Mouse (Mus musculus): ENCODE measurements around the gene Gm21312. TPM values are rescaled to one million over a fixed set of nuclear protein-coding genes. Genes with fewer than 3 reads are reported as not detected.
"Not testable (repeated sequence)": the region's sequence is repeated elsewhere in the genome, so short reads cannot be mapped to it uniquely, and the experiment has no call there.

The Gm21312 gene
- polyA plus RNA-seq (2017; shearing (Covaris generic)) = not detected

DNA sequence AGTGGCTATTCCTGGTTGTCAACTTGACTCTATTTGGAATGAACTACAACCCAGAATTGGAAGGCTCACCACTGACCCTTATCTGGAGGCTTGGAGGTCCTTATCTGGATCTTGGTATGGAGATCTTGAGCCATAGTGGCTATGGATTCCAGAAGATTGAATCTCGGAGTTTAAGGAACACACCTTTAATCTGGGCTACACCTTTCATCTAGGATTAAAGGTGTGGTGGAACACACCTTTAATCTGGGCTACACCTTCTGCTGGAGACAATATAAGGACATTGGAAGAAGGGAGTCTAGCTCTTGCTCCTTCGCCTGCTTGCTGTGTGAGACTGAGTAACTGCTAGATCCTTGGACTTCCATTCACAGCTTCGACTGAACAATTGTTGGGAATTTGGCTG lies at the start of gene Gm21312:
Gm21312 (plus strand) TSS at position 301 of the 400 bp plus-strand sequence.
- not testable (repeated sequence) for ATAC-seq

DNA sequence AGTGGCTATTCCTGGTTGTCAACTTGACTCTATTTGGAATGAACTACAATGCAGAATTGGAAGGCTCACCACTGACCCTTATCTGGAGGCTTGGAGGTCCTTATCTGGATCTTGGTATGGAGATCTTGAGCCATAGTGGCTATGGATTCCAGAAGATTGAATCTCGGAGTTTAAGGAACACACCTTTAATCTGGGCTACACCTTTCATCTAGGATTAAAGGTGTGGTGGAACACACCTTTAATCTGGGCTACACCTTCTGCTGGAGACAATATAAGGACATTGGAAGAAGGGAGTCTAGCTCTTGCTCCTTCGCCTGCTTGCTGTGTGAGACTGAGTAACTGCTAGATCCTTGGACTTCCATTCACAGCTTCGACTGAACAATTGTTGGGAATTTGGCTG lies 34.1 kb upstream of the Gm21312 start, which contains the start of gene Gm21293:
Gm21293 (plus strand) TSS at position 301 of the 400 bp plus-strand sequence.
- not testable (repeated sequence) for ATAC-seq

DNA sequence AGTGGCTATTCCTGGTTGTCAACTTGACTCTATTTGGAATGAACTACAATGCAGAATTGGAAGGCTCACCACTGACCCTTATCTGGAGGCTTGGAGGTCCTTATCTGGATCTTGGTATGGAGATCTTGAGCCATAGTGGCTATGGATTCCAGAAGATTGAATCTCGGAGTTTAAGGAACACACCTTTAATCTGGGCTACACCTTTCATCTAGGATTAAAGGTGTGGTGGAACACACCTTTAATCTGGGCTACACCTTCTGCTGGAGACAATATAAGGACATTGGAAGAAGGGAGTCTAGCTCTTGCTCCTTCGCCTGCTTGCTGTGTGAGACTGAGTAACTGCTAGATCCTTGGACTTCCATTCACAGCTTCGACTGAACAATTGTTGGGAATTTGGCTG lies 25.6 kb upstream of the Gm21312 start, which contains the start of gene Gm6763:
Gm6763 (plus strand) TSS at position 301 of the 400 bp plus-strand sequence.
- not testable (repeated sequence) for ATAC-seq

DNA sequence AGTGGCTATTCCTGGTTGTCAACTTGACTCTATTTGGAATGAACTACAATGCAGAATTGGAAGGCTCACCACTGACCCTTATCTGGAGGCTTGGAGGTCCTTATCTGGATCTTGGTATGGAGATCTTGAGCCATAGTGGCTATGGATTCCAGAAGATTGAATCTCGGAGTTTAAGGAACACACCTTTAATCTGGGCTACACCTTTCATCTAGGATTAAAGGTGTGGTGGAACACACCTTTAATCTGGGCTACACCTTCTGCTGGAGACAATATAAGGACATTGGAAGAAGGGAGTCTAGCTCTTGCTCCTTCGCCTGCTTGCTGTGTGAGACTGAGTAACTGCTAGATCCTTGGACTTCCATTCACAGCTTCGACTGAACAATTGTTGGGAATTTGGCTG lies 17.1 kb upstream of the Gm21312 start, which contains the start of gene Gm8764:
Gm8764 (plus strand) TSS at position 301 of the 400 bp plus-strand sequence.
- not testable (repeated sequence) for ATAC-seq

DNA sequence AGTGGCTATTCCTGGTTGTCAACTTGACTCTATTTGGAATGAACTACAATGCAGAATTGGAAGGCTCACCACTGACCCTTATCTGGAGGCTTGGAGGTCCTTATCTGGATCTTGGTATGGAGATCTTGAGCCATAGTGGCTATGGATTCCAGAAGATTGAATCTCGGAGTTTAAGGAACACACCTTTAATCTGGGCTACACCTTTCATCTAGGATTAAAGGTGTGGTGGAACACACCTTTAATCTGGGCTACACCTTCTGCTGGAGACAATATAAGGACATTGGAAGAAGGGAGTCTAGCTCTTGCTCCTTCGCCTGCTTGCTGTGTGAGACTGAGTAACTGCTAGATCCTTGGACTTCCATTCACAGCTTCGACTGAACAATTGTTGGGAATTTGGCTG lies 8.6 kb upstream of the Gm21312 start, which contains the start of gene Gm21304:
Gm21304 (plus strand) TSS at position 301 of the 400 bp plus-strand sequence.
- not testable (repeated sequence) for ATAC-seq

DNA sequence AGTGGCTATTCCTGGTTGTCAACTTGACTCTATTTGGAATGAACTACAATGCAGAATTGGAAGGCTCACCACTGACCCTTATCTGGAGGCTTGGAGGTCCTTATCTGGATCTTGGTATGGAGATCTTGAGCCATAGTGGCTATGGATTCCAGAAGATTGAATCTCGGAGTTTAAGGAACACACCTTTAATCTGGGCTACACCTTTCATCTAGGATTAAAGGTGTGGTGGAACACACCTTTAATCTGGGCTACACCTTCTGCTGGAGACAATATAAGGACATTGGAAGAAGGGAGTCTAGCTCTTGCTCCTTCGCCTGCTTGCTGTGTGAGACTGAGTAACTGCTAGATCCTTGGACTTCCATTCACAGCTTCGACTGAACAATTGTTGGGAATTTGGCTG lies 8.4 kb downstream of the Gm21312 start, which contains the start of gene Gm20765:
Gm20765 (plus strand) TSS at position 301 of the 400 bp plus-strand sequence.
- ATAC-seq = not testable (repeated sequence)

DNA sequence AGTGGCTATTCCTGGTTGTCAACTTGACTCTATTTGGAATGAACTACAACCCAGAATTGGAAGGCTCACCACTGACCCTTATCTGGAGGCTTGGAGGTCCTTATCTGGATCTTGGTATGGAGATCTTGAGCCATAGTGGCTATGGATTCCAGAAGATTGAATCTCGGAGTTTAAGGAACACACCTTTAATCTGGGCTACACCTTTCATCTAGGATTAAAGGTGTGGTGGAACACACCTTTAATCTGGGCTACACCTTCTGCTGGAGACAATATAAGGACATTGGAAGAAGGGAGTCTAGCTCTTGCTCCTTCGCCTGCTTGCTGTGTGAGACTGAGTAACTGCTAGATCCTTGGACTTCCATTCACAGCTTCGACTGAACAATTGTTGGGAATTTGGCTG lies 16.9 kb downstream of the Gm21312 start, which contains the start of gene Gm4340:
Gm4340 (plus strand) TSS at position 301 of the 400 bp plus-strand sequence.
- ATAC-seq = not testable (repeated sequence)

DNA sequence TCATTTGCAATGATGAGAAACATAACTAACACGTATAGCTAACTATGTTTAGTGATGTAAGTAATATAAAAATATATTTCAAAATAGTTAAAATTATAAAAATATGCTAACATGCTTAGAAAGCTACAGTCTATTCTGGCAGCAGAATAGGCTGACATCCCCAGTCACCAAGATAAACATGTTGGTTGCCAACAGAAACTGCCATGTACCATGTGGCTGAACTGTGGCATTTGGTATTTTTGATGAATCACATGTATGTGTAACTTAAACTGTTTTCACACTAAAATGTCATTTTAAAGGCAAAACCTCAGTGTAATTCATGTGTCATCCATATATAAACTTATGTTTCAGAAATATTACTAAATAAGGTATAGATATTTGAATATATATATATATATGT lies 32.8 kb downstream of the Gm21312 start:
- ATAC-seq = no peak

DNA sequence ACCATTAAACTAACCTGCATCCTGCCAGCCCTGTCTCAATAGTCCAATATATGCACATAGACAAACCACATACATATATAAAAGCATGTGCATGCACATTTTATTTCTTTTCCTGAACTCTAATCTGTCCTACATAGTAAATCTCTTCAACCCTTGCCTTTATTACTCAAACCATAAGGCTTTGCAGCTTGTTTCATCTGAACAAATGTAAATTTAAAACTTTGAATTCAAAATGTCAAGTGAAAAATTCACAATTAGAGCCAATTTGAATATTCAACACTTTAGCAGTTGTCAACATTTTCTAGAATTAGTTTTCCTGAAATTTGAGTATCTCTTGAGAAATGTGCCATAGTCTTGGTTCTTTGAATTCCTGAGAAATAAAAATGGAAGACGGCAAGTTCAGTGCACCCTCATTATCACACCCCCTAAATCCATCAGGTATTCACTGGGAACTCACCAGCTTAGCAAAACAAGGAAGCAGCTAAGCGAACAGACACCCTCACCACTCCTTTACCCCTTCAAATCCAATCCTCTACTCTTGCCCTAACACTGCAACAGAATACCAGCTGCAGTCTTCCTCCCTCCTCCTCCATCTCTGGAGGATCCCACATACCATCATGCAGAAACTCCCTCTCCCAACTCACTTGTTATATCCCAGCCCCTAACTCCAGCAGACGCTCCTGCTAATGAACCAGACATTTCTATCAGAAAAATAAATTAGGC lies 33.6 kb downstream of the Gm21312 start:
- ATAC-seq = no peak

DNA sequence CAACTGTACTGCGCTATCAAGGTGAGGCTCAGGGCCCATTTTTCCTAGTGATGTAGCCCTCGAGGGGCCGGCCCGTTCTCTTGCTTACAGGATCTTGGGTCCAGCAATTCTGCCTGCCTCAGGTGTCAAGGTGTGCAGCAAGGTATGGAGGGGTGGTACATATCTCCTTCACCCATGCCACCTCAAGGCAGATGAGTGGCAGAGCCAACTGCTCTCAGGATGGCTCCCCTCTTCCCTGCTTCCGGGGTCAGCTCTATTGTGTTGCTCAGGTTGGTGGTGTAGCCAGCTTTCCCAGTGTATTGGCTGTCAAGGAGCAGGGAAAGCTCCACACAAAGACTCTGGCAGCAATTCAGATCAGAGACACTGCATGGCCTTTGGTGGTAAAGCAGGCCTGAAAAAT lies 37.7 kb downstream of the Gm21312 start:
- no peak for ATAC-seq

DNA sequence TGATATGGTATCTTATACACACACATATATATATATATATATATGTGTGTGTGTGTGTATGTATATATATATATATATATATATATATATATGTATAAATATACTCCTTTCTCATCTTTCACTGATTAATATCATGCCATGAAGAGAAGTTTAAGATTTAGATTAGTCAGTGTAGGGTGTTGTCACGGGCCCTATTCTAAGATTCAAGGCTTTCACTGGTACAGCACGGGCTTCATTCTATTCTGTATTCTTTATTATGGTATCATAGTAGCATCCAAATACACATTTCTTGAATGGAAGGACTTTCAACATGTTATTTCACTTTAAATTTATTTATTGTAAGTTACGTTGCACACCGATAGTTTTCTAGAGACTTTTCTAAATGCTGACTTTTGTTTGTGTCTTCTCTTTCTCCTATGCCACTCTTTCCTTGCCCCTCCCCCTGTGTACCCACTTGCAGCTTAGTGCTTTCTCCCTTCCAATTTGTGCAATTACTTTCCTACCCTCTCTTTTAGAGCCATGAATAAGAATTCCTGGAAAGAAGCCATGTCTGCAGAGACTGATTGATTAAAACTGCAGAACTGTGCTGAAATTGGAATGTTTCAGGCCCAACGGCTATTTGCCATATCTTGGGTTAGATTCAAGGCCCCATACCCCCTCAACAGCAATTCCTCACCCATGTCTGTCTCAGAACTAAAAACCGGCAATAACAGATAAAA lies 43.6 kb downstream of the Gm21312 start:
- ATAC-seq = no peak

Other genes starting within 250 kb of the Gm21312 start
- not detected for gene Gm21293, start 34.0 kb upstream of the Gm21312 start, polyA plus RNA-seq (2017; shearing (Covaris generic))
- gene Gm6763, start 25.5 kb upstream of the Gm21312 start, polyA plus RNA-seq (2017; shearing (Covaris generic)) = not detected
- gene Gm8764, start 17.0 kb upstream of the Gm21312 start, polyA plus RNA-seq (2017; shearing (Covaris generic)) = not detected
- not detected for gene Gm21304, start 8.5 kb upstream of the Gm21312 start, polyA plus RNA-seq (2017; shearing (Covaris generic))
- gene Gm20765, start 8.5 kb downstream of the Gm21312 start, polyA plus RNA-seq (2017; shearing (Covaris generic)) = not detected
- gene Gm4340, start 17.0 kb downstream of the Gm21312 start, polyA plus RNA-seq (2017; shearing (Covaris generic)) = not detected